Mouse (Mus musculus) kidney, postnatal 25 days (tissue): ENCODE measurements at regions not wholly inside any gene's neighbourhood (a gene's known extent, or its start where the extent isn't known, plus 50 kb on each side); places are given as distances from the start of the nearest gene placed in this dataset.
"Not testable (repeated sequence)": the region's sequence is repeated elsewhere in the genome, so short reads cannot be mapped to it uniquely, and the experiment has no call there.

Experiments
- DNase-seq, 2 experiments: peaks; one replicate each; pipeline ENCODE4 v3.0.0; 2021; ENCODE audit warnings: mixed read lengths in 2 of 2

GRCm38 (mm10) chrX:12296264-12297053, 136.3 kb upstream of the Bcor start:
- no peak for DNase-seq

- DNase-seq, result no peak
Measured at GRCm38 (mm10) chrX:12298609-12299008, 138.5 kb upstream of the Bcor start.

GRCm38 (mm10) chrX:12299236-12299635, 139.1 kb upstream of the Bcor start:
- DNase-seq, result no peak

- DNase-seq, result peak; percentile 44 to 47
Measured at GRCm38 (mm10) chrX:12304678-12305077, 144.5 kb upstream of the Bcor start.

- DNase-seq, result no peak
Measured at GRCm38 (mm10) chrX:12306940-12307339, 146.8 kb upstream of the Bcor start.

- no peak for DNase-seq
Measured at GRCm38 (mm10) chrX:12312534-12312933, 152.4 kb upstream of the Bcor start.

GRCm38 (mm10) chrX:12315658-12316057, 155.5 kb upstream of the Bcor start:
- DNase-seq, result no peak

- not testable (repeated sequence) for DNase-seq
Measured at GRCm38 (mm10) chrX:12317488-12317887, 157.3 kb upstream of the Bcor start.

GRCm38 (mm10) chrX:12318848-12319651, 158.9 kb upstream of the Bcor start:
- no peak for DNase-seq

- DNase-seq, result peak; percentile 56 to 78
Measured at GRCm38 (mm10) chrX:12322453-12322852, 162.3 kb upstream of the Bcor start.

- DNase-seq, result no peak
Measured at GRCm38 (mm10) chrX:12323268-12323667, 163.1 kb upstream of the Bcor start.

- DNase-seq, result no peak
Measured at GRCm38 (mm10) chrX:12323812-12324211, 163.7 kb upstream of the Bcor start.

GRCm38 (mm10) chrX:12327464-12327863, 167.3 kb upstream of the Bcor start:
- no peak for DNase-seq

GRCm38 (mm10) chrX:12340561-12340960, 180.4 kb upstream of the Bcor start:
- DNase-seq, result no peak

- no peak for DNase-seq
Measured at GRCm38 (mm10) chrX:12341356-12341965, 181.3 kb upstream of the Bcor start.

- DNase-seq, result no peak
Measured at GRCm38 (mm10) chrX:12344805-12345555, 184.8 kb upstream of the Bcor start.

GRCm38 (mm10) chrX:12346856-12347255, 186.7 kb upstream of the Bcor start:
- DNase-seq, result no peak

- peak in 1 of 2 experiments; percentile 17 for DNase-seq
Measured at GRCm38 (mm10) chrX:12348117-12348516, 188.0 kb upstream of the Bcor start.

- DNase-seq, result no peak
Measured at GRCm38 (mm10) chrX:12354875-12355274, 194.7 kb upstream of the Bcor start.

GRCm38 (mm10) chrX:12358026-12358425, 197.9 kb upstream of the Bcor start:
- no peak for DNase-seq

GRCm38 (mm10) chrX:12365582-12366323, 205.6 kb upstream of the Bcor start:
- DNase-seq, result peak in 1 of 2 experiments; percentile 38

GRCm38 (mm10) chrX:12366801-12367200, 206.6 kb upstream of the Bcor start:
- no peak for DNase-seq
